Mouse (Mus musculus): ENCODE results near the gene Borcs8. TPM values are rescaled to one million over a fixed set of nuclear protein-coding genes. Genes with fewer than 3 reads are reported as not detected.

Gene Borcs8
- polyA plus RNA-seq, 1 experiment from 2014 or later = 65.4 TPM

GRCm38 (mm10) chr8:70117611-70118010 is 21.7 kb upstream of the Borcs8 start:
- no peak for ATAC-seq (ENCODE audit: insufficient number of reproducible peaks, low FRiP score, low TSS enrichment, low read depth)
- H3K4me2 ChIP-seq (replicated peaks) = no peak overlapping the region
- no peaks in the 10 kb centered on the region for H3K36me3 ChIP-seq
- H3K9me3 ChIP-seq (replicated peaks) = no peaks in the 10 kb centered on the region
- WGBS = 7% methylated on average over 9 of the region's 9 CpGs
- H3K27ac ChIP-seq (replicated peaks) = no peak overlapping the region
- H3K9ac ChIP-seq = no peak overlapping the region
- H3K4me3 ChIP-seq (replicated peaks) = no peak overlapping the region
- H3K27me3 ChIP-seq = peaks cover 89% of the 10 kb centered on the region
- H3K4me1 ChIP-seq = peaks cover 5% of the 10 kb centered on the region; the same call in 1 of the 2 replicates

GRCm38 (mm10) chr8:70118726-70119700 is 20.3 kb upstream of the Borcs8 start:
- Histone ChIP-seq H3K9me3 (replicated peaks) (no peaks in the 10 kb centered on the region), H3K4me2 (replicated peaks) (no peak overlapping the region), H3K36me3 (no peaks in the 10 kb centered on the region), H3K27me3 (peaks cover 75% of the 10 kb centered on the region), H3K4me3 (replicated peaks) (no peak overlapping the region), H3K4me1 (peaks cover 5% of the 10 kb centered on the region; the same call in 1 of the 2 replicates), H3K27ac (replicated peaks) (no peak overlapping the region), H3K9ac (no peak overlapping the region)
- 8% methylated on average over 17 of the region's 17 CpGs for WGBS
- no peak for ATAC-seq (ENCODE audit: insufficient number of reproducible peaks, low FRiP score, low TSS enrichment, low read depth)

GRCm38 (mm10) chr8:70120667-70121066 is 18.6 kb upstream of the Borcs8 start, which contains the start of gene Ncan:
Gene Ncan, minus strand, starts transcription at chr8:70120873.
- 2% methylated on average over 19 of the region's 19 CpGs for WGBS

GRCm38 (mm10) chr8:70122863-70123262 is 16.4 kb upstream of the Borcs8 start:
- H3K4me1 ChIP-seq = peaks cover 5% of the 10 kb centered on the region; the same call in 1 of the 2 replicates
- ATAC-seq (ENCODE audit: insufficient number of reproducible peaks, low FRiP score, low TSS enrichment, low read depth) = no peak
- H3K9ac ChIP-seq = no peak overlapping the region
- no peak overlapping the region for H3K4me3 ChIP-seq (replicated peaks)
- 60% methylated on average over 2 of the region's 2 CpGs for WGBS
- no peak overlapping the region for H3K27ac ChIP-seq (replicated peaks)
- no peak overlapping the region for H3K4me2 ChIP-seq (replicated peaks)
- H3K9me3 ChIP-seq (replicated peaks) = no peaks in the 10 kb centered on the region
- H3K27me3 ChIP-seq = peaks cover 37% of the 10 kb centered on the region
- H3K36me3 ChIP-seq = no peaks in the 10 kb centered on the region

More at GRCm38 (mm10) chr8:70120667-70121066, 18.6 kb upstream of the Borcs8 start, which contains the start of gene Ncan:
- H3K36me3 ChIP-seq = no peaks in the 10 kb centered on the region
- no peak within 1 kb of the TSS for H3K9ac ChIP-seq
- ATAC-seq (ENCODE audit: insufficient number of reproducible peaks, low FRiP score, low TSS enrichment, low read depth) = no peak; the same call in 1 of the 2 replicates
- H3K4me3 ChIP-seq (replicated peaks) = peak within 1 kb of the TSS; percentile 11; the same call in 1 of the 2 replicates
- peaks cover 59% of the 10 kb centered on the region for H3K27me3 ChIP-seq
- H3K4me2 ChIP-seq (replicated peaks) = peak within 1 kb of the TSS; percentile 34
- H3K4me1 ChIP-seq = peaks cover 5% of the 10 kb centered on the region; the same call in 1 of the 2 replicates
- no peak within 1 kb of the TSS for H3K27ac ChIP-seq (replicated peaks)
- no peaks in the 10 kb centered on the region for H3K9me3 ChIP-seq (replicated peaks)

- Histone ChIP-seq H3K27ac (replicated peaks) (no peak overlapping the region), H3K4me1 (peaks cover 5% of the 10 kb centered on the region; the same call in 1 of the 2 replicates), H3K4me3 (replicated peaks) (no peak overlapping the region), H3K9ac (no peak overlapping the region), H3K9me3 (replicated peaks) (no peaks in the 10 kb centered on the region), H3K36me3 (no peaks in the 10 kb centered on the region), H3K27me3 (peaks cover 15% of the 10 kb centered on the region), H3K4me2 (replicated peaks) (no peak overlapping the region)
- 60% methylated on average over 8 of the region's 8 CpGs for WGBS
- no peak for ATAC-seq (ENCODE audit: insufficient number of reproducible peaks, low FRiP score, low TSS enrichment, low read depth)
These were observed 14.3 kb upstream of the Borcs8 start for GRCm38 (mm10) chr8:70124992-70125391.

GRCm38 (mm10) chr8:70128435-70128834 is 10.9 kb upstream of the Borcs8 start:
- no peak overlapping the region for H3K9ac ChIP-seq
- H3K4me1 ChIP-seq = peaks cover 10% of the 10 kb centered on the region
- no peak for ATAC-seq (ENCODE audit: insufficient number of reproducible peaks, low FRiP score, low TSS enrichment, low read depth)
- no peak overlapping the region for H3K4me2 ChIP-seq (replicated peaks)
- H3K27ac ChIP-seq (replicated peaks) = no peak overlapping the region
- H3K4me3 ChIP-seq (replicated peaks) = no peak overlapping the region
- 0 out of 2 replicates have a peak, but pooled peaks cover 12% of the 10 kb centered on the region for H3K36me3 ChIP-seq
- no peaks in the 10 kb centered on the region for H3K27me3 ChIP-seq
- 73% methylated on average over 3 of the region's 3 CpGs for WGBS
- H3K9me3 ChIP-seq (replicated peaks) = no peaks in the 10 kb centered on the region

- 0 out of 2 replicates have a peak, but pooled peaks have one; percentile 27 for ATAC-seq (ENCODE audit: insufficient number of reproducible peaks, low FRiP score, low TSS enrichment, low read depth)
These were observed 9.9 kb upstream of the Borcs8 start for GRCm38 (mm10) chr8:70129309-70129952.

GRCm38 (mm10) chr8:70130066-70130465 is 9.2 kb upstream of the Borcs8 start:
- Histone ChIP-seq H3K36me3 (peaks cover 27% of the 10 kb centered on the region), H3K9ac (no peak overlapping the region), H3K4me1 (peaks cover 10% of the 10 kb centered on the region), H3K4me3 (replicated peaks) (no peak overlapping the region), H3K4me2 (replicated peaks) (no peak overlapping the region), H3K27me3 (no peaks in the 10 kb centered on the region), H3K27ac (replicated peaks) (no peak overlapping the region), H3K9me3 (replicated peaks) (no peaks in the 10 kb centered on the region)
- 82% methylated on average over 3 of the region's 3 CpGs for WGBS
- ATAC-seq (ENCODE audit: insufficient number of reproducible peaks, low FRiP score, low TSS enrichment, low read depth) = no peak

More at GRCm38 (mm10) chr8:70129309-70129952, 9.9 kb upstream of the Borcs8 start:
- Histone ChIP-seq H3K36me3 (peaks cover 21% of the 10 kb centered on the region), H3K27ac (replicated peaks) (no peak overlapping the region), H3K4me2 (replicated peaks) (no peak overlapping the region), H3K9ac (no peak overlapping the region), H3K9me3 (replicated peaks) (no peaks in the 10 kb centered on the region), H3K4me3 (replicated peaks) (no peak overlapping the region), H3K4me1 (peaks cover 10% of the 10 kb centered on the region), H3K27me3 (no peaks in the 10 kb centered on the region)
- 50% methylated on average over 9 of the region's 9 CpGs for WGBS

GRCm38 (mm10) chr8:70131166-70131883 is 8.0 kb upstream of the Borcs8 start, which contains the start of gene Nr2c2ap:
Gene Nr2c2ap, plus strand, starts transcription at chr8:70131333.
- Histone ChIP-seq H3K36me3 (peaks cover 39% of the 10 kb centered on the region), H3K4me3 (replicated peaks) (peak within 1 kb of the TSS; percentile 71), H3K4me1 (peaks cover 10% of the 10 kb centered on the region), H3K27ac (replicated peaks) (0 out of 2 replicates have a peak within 1 kb of the TSS, but pooled peaks have one; percentile 36), H3K9ac (peak within 1 kb of the TSS; percentile 54), H3K4me2 (replicated peaks) (peak within 1 kb of the TSS; percentile 84), H3K9me3 (replicated peaks) (no peaks in the 10 kb centered on the region), H3K27me3 (no peaks in the 10 kb centered on the region)
- WGBS = 1% methylated on average over 37 of the region's 37 CpGs
- ATAC-seq (ENCODE audit: insufficient number of reproducible peaks, low FRiP score, low TSS enrichment, low read depth) = peak; percentile 84

GRCm38 (mm10) chr8:70134086-70134485 is 5.2 kb upstream of the Borcs8 start:
- Histone ChIP-seq H3K4me3 (replicated peaks) (no peak overlapping the region), H3K4me2 (replicated peaks) (no peak overlapping the region), H3K27me3 (no peaks in the 10 kb centered on the region), H3K36me3 (peaks cover 42% of the 10 kb centered on the region), H3K9ac (no peak overlapping the region), H3K9me3 (replicated peaks) (no peaks in the 10 kb centered on the region), H3K4me1 (peaks cover 19% of the 10 kb centered on the region), H3K27ac (replicated peaks) (no peak overlapping the region)
- no peak for ATAC-seq (ENCODE audit: insufficient number of reproducible peaks, low FRiP score, low TSS enrichment, low read depth)
- WGBS = 96% methylated on average over 5 of the region's 5 CpGs

Measured in embryonic facial prominence, embryonic 15.5 days (tissue).